Mouse (Mus musculus) forebrain, embryonic 12.5 days (tissue): ENCODE results near the gene Rpp30. TPM values are rescaled to one million over a fixed set of nuclear protein-coding genes. Genes with fewer than 3 reads are reported as not detected.

Source experiments
- ATAC-seq: fragments of 200-750 bp; cut with Nextera tagmentation; 2 replicates; pipeline ENCODE4 v1.8.0; 2017; ENCODE audit warnings: moderate TSS enrichment; ENCODE audit not compliant: low FRiP score
- H3K27ac ChIP-seq: fragments of 300-500 bp; sonication (generic); 2 replicates; pipeline ENCODE4 v1.5.1; 2016; ENCODE audit warnings: mild to moderate bottlenecking
- H3K27me3 ChIP-seq: fragments of 300-500 bp; sonication (generic); 2 replicates; pipeline ENCODE4 v1.6.1; 2016; ENCODE audit warnings: mild to moderate bottlenecking
- H3K36me3 ChIP-seq: fragments of 300-500 bp; sonication (generic); replicated peaks from 2 replicates; pipeline ENCODE4 v1.6.1; 2016; ENCODE audit warnings: mild to moderate bottlenecking
- H3K4me1 ChIP-seq: fragments of 300-500 bp; sonication (generic); 2 replicates; pipeline ENCODE4 v1.6.1; 2016
- H3K4me2 ChIP-seq: fragments of 300-500 bp; sonication (generic); 2 replicates; pipeline ENCODE4 v1.6.1; 2016; ENCODE audit warnings: mild to moderate bottlenecking, moderate library complexity
- H3K4me3 ChIP-seq: fragments of 300-500 bp; sonication (generic); replicated peaks from 2 replicates; pipeline ENCODE4 v1.5.1; 2016; ENCODE audit warnings: mild to moderate bottlenecking
- H3K9ac ChIP-seq: fragments of 300-500 bp; sonication (generic); 2 replicates; pipeline ENCODE4 v1.6.1; 2016; ENCODE audit warnings: mild to moderate bottlenecking
- H3K9me3 ChIP-seq: fragments of 300-500 bp; sonication (generic); 2 replicates; pipeline ENCODE4 v1.6.1; 2016
- WGBS: fragments of 180-500 bp; shearing (Covaris S2); methylation state at CpG from one replicate; pipeline ENCODE4 v1.1.7; 2016; 5-methylcytosine and 5-hydroxymethylcytosine counted together
- polyA plus RNA-seq: library from polyadenylated mRNA; unstranded; fragments of >200 nt; fragmentation: Nextera tagmentation; extraction: Ambion mirVana; gene quantifications from 2 replicates; pipeline ENCODE4 v1.2.1, GENCODE M21; 2016

The Rpp30 gene
- polyA plus RNA-seq, 1 experiment from 2014 or later: 108 TPM

DNA sequence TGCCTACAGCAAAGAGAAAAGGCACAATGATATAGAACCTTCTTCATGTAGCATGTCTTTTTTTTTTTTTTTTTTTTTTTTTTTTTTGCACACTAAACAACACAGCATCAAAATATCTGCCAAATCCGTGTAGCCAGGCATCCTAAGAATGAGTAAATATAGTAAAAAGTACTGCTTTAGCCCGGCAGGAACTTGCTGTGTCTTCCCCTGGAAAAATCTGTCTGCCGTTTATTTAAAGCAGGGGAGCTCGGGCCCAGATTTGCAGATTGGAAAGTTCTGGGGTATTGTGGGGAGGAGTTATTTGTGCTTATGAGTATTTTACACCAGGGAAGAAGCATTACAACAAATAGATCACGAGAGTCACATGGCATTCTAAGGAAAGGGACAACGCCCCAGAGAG is 48.5 kb downstream of the Rpp30 start:
- H3K36me3 ChIP-seq: no peaks in the 10 kb centered on the region
- H3K9ac ChIP-seq: no peak overlapping the region
- H3K4me3 ChIP-seq: no peak overlapping the region
- H3K4me1 ChIP-seq: no peaks in the 10 kb centered on the region
- H3K9me3 ChIP-seq: no peaks in the 10 kb centered on the region
- no peak for ATAC-seq
- WGBS: 81% methylated on average over 6 of the region's 6 CpGs
- no peak overlapping the region for H3K4me2 ChIP-seq
- H3K27me3 ChIP-seq: no peaks in the 10 kb centered on the region
- no peak overlapping the region for H3K27ac ChIP-seq

DNA sequence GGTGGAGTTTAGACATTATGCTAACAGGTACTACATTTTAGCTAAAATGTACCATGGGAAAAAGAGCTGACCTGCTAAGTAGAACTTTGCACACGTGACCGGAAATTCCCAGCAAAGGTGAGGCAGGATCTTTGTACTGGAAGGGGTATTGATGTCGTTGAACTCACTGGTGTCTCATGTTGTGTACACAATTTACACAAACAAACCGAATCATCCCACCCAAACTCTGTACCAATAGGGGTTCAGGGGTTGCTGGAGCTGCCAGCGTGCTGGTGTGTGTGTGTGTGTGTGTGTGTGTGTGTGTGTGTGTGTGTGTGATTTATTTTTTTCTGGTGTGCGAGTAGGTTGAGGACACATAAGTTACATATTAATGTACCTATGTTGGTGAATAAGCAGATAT is 49.5 kb downstream of the Rpp30 start:
- no peak overlapping the region for H3K27ac ChIP-seq
- WGBS: 87% methylated on average over 6 of the region's 6 CpGs
- no peaks in the 10 kb centered on the region for H3K36me3 ChIP-seq

DNA sequence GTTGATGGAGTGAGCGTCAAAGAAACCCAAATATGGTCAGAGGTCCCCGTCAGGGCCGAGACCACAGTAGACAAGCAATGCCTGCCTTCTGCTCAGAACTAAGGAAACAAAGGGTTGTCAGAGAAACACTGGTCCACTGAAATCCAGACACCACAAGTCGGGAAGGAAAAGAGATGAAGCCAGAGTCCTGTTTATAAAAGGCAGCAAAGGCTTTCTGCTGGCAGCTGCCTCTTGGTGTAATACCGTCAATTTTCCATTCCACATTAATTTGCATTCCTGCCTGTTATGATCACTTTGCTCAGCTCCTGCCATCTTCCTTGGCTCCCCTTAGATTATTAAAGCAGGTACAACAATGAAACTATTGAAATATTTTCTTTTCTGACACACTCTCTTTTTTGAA is 50.2 kb downstream of the Rpp30 start:
- H3K4me2 ChIP-seq: no peak overlapping the region
- WGBS: 53% methylated on average over 5 of the region's 5 CpGs
- ATAC-seq: no peak

More for the DNA sequence above, 49.5 kb downstream of the Rpp30 start:
- H3K9me3 ChIP-seq: no peaks in the 10 kb centered on the region
- no peak for ATAC-seq
- H3K27me3 ChIP-seq: no peaks in the 10 kb centered on the region
- H3K4me3 ChIP-seq: no peak overlapping the region
- H3K4me1 ChIP-seq: no peaks in the 10 kb centered on the region
- H3K9ac ChIP-seq: no peak overlapping the region
- no peak overlapping the region for H3K4me2 ChIP-seq

DNA sequence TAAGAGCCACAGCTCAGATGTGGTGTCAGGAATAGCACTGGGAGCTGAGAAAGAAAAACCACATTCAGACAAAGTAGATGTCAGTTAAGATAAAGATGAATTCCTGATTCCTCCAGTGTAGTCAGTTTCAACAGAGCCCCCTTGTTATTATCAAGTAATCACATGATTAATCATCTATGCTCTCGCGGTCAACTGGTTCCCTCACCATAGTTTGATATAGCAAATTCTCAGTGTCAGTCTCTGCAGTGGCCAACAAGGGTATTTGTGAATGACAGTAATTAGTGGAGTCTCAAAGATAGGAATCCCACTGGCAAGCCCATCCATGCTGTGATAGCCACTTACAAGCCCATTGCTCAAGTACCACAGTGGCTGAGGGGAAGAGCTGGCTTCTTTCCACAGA is 60.1 kb downstream of the Rpp30 start:
- no peak overlapping the region for H3K4me3 ChIP-seq
- H3K36me3 ChIP-seq: no peaks in the 10 kb centered on the region
- 95% methylated on average over 2 of the region's 2 CpGs for WGBS
- no peak overlapping the region for H3K27ac ChIP-seq
- no peaks in the 10 kb centered on the region for H3K27me3 ChIP-seq
- H3K4me1 ChIP-seq: no peaks in the 10 kb centered on the region
- H3K9me3 ChIP-seq: peaks cover 7% of the 10 kb centered on the region; the same call in 1 of the 2 replicates
- H3K9ac ChIP-seq: no peak overlapping the region
- no peak for ATAC-seq
- no peak overlapping the region for H3K4me2 ChIP-seq

More for the DNA sequence above, 50.2 kb downstream of the Rpp30 start:
- Histone ChIP-seq H3K27ac (no peak overlapping the region), H3K9ac (no peak overlapping the region), H3K27me3 (no peaks in the 10 kb centered on the region), H3K9me3 (no peaks in the 10 kb centered on the region), H3K4me3 (no peak overlapping the region), H3K4me1 (no peaks in the 10 kb centered on the region), H3K36me3 (no peaks in the 10 kb centered on the region)

DNA sequence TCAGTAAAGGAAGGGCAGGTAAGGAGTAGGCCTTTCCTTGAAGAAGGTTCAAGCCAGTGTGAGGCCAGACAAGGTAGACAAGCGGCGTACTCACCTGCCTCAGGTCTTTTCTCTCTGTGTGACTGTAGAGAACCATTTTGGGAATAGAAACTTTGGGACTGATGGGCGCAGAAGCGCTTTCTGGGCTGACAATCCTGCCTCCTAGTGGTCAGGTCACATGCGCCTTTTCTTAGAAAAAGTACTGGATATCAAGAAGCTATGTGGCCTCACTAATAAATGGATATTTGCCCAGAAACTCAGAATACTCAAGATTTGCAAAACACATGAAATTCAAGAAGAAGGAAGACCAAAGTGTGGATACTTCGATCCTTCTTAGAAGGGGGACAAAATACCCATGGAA is 65.1 kb downstream of the Rpp30 start:
- Histone ChIP-seq H3K27me3 (no peaks in the 10 kb centered on the region), H3K9me3 (peaks cover 7% of the 10 kb centered on the region; the same call in 1 of the 2 replicates), H3K4me3 (no peak overlapping the region), H3K4me2 (no peak overlapping the region), H3K36me3 (no peaks in the 10 kb centered on the region), H3K4me1 (no peaks in the 10 kb centered on the region), H3K9ac (no peak overlapping the region), H3K27ac (no peak overlapping the region)
- 81% methylated on average over 6 of the region's 6 CpGs for WGBS
- no peak for ATAC-seq

DNA sequence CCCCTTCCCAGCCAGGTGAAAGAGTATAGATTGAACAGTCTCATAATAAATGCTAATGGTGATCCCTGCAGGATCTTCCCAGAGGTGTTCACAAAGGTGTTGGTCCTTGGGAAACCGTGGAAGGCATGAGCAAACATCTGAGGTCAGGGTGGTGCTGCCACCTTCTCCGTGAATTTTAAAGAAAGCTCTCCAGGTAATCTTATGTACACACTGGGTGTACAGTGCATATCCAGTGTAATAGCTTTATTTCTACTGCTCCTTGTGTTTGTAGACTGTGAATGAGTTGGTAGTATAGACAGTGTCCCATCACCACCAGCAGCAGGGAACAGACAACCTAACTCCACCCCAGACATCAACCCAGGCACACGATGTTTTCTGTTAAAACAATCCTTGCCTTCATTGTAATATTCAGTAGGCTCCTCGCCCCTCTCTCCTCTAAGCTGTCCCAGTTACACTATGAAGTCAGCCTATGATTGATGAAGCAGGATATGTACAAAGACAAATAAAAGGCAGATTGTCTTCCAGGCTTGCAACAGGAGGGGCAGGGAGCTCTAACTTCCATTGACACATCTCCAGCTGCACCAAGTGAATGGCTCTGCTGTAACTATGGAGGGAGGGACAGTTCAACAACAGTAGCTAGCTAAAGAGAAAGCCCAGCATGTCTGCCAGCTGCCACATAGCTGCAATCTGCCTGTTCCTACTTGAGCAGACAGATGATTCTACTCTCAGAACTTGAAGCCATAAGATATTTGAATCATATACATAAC is 66.9 kb downstream of the Rpp30 start:
- no peaks in the 10 kb centered on the region for H3K36me3 ChIP-seq
- WGBS: 71% methylated on average over 4 of the region's 4 CpGs
- no peak overlapping the region for H3K27ac ChIP-seq
- H3K4me2 ChIP-seq: no peak overlapping the region
- no peaks in the 10 kb centered on the region for H3K9me3 ChIP-seq
- H3K4me3 ChIP-seq: no peak overlapping the region
- no peak for ATAC-seq
- no peak overlapping the region for H3K9ac ChIP-seq
- H3K27me3 ChIP-seq: no peaks in the 10 kb centered on the region
- no peaks in the 10 kb centered on the region for H3K4me1 ChIP-seq

Other genes starting within 250 kb of the Rpp30 start
- 0.60 and 0.82 TPM in 2 replicates for gene Htr7, start 26.2 kb upstream of the Rpp30 start, polyA plus RNA-seq
- 0.10 TPM in 1 of 2 replicates, not detected in the other for gene Ankrd1, start 36.4 kb downstream of the Rpp30 start, polyA plus RNA-seq